Mouse (Mus musculus): ENCODE data around the gene Timeless.
"Not testable (repeated sequence)": the region's sequence is repeated elsewhere in the genome, so short reads cannot be mapped to it uniquely, and the experiment has no call there.

Timeless gene

GRCm38 (mm10) chr10:128214112-128214511 is 17.8 kb upstream of the Timeless start:
- not testable (repeated sequence) for DNase-seq

GRCm38 (mm10) chr10:128214981-128215380 is 16.9 kb upstream of the Timeless start:
- no peak for DNase-seq

GRCm38 (mm10) chr10:128218387-128219117 is 13.3 kb upstream of the Timeless start:
- DNase-seq = no peak

- DNase-seq = no peak
Measured at GRCm38 (mm10) chr10:128221533-128222286, 10.2 kb upstream of the Timeless start.

GRCm38 (mm10) chr10:128225064-128225463 is 6.8 kb upstream of the Timeless start:
- no peak for DNase-seq

DNA sequence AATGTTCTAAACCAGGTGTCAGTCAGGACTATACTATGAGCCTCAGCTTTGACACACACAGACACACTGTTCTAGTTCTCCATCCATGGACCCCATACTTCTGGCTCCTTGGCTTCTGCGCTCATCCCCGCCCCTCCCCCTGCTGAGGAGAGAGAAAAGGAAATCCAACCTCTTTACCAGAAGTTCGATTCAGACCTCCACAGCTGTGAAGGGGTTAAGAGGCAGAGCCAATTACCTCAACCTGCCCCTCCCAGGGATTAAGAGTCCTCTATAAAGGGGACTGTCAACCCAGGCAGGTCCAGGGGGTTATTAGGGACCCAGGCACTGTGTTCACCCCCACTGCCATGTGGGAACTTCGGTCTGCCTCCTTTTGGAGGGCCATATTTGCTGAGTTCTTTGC is 6.3 kb upstream of the Timeless start, which contains the start of gene Mip:
Mip (plus strand) TSS at position 301 of the 400 bp plus-strand sequence.
- no peak for DNase-seq

GRCm38 (mm10) chr10:128227592-128227991 is 4.3 kb upstream of the Timeless start:
- no peak for DNase-seq

DNA sequence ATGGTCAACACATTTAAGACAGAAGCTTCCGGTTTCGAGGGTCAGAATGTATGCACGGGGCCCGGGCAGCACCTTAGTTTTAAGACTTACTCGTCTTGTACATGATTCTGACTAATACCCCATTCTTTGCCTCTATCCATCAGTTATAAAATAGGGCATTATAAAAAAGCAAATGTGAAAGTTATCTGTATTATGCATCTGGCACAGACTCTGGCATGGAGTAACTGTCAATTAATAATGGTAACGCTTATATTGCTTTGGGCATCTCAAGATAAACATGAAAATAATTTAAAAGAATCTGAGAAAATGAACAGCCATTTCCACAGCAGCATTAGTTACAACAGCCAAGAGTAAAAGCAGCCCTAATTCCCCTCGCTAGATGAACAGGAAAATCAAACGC is 3.9 kb upstream of the Timeless start:
- DNase-seq = no peak

GRCm38 (mm10) chr10:128230582-128230981 is 1.3 kb upstream of the Timeless start:
- DNase-seq = no peak

- DNase-seq = no peak
Measured at GRCm38 (mm10) chr10:128231146-128231545, 719 bp upstream of the Timeless start.

GRCm38 (mm10) chr10:128232420-128232985 is 638 bp downstream of the Timeless start:
- peak; percentile 29 for DNase-seq

DNA sequence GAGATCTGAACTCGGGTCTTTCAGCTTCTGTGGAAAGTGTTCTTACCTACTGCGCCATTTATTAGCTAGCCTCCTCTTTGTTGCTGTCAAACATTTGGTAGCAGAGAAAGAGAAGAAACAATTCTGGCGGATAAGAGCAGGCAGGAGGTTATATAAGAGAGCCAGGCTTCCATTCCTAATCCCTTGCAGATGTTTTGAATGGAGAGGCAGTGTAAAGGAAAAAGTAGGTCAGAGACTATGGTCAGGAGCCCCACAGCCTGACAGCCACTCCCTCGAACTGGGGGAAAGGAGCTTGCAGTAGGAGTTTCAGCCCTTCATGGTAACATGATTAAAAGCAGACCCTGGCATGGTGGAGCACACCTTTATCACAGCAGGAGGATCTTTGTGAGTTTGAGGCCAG is 4.5 kb downstream of the Timeless start:
- no peak for DNase-seq

- DNase-seq = no peak
Measured at GRCm38 (mm10) chr10:128237807-128238480, 6.1 kb downstream of the Timeless start.

GRCm38 (mm10) chr10:128239140-128239539 is 7.3 kb downstream of the Timeless start:
- no peak for DNase-seq

DNA sequence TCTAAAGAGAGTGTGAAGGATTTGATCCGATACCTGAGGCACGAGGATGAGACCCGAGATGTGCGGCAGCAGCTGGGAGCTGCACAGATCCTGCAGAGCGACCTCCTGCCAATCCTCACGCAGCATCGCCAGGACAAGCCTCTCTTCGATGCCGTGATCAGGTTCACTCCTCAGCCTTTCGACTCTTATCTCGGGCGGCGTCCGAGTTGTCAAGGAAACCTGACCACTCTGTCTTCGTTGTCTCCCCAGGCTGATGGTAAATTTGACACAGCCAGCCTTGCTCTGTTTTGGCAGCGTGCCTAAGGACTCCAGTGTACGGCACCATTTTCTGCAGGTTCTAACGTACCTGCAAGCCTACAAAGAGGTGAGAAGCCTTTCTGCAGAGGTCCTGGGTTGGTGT is 8.3 kb downstream of the Timeless start:
- DNase-seq = no peak

- no peak for DNase-seq
Measured at GRCm38 (mm10) chr10:128243252-128243651, 11.4 kb downstream of the Timeless start.

DNA sequence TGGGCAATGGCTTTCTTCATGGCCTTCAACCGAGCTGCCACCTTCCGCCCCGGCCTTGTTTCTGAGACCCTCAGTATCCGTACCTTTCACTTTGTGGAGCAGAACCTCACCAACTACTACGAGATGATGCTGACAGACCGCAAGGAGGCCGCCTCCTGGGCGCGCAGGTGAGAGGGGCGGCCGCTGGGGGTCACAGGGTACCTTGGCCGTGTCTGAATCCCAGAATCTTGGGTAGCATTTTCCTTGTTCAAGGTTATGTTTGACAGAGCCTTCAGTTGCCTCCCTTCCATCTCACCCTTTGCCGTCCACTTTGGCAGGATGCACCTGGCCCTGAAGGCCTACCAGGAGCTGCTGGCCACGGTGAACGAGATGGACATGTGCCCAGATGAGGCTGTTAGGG is 12.3 kb downstream of the Timeless start:
- no peak for DNase-seq

- no peak for DNase-seq
Measured at GRCm38 (mm10) chr10:128247020-128247732, 15.3 kb downstream of the Timeless start.

DNA sequence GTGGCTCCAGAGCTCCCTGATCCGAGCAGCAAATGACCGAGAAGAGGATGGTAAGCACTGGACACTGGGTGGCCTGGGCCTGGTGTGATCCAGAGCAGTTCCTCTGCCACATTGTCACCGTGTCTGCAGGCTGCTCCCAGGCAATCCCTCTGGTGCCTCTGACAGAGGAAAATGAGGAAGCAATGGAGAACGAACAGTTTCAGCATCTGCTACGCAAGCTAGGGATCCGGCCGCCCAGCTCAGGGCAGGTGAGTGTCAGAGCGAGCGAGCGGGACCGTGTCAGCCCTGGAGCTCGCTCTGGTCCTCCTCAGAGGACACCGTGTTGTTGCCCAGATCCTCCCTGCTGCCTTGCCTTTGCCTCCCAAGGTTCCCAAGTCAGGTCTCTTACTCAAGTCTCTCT is 18.7 kb downstream of the Timeless start:
- no peak for DNase-seq

- no peak for DNase-seq
Measured at GRCm38 (mm10) chr10:128253677-128254255, 21.9 kb downstream of the Timeless start, which contains the start of gene Apon. Gene Apon, plus strand, starts transcription at chr10:128254096.

DNA sequence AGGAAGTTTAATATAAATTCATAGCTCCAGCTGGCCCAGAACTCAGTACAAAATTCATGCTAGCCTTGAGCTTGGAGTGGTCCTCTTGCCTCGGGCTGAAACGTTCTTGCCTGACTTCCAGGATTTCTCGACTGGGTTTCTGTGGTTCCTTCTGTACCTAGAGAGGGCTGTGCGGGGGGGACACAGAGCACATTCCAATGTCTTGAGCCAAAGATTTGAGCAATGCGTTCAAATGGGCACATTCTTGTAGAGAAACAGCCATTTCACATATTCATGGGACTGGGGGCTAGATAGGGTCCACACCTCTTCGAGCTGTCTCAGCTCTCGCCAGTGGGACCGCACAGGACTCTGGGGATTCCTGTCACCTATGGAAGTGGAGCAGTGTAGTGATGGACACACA is 24.1 kb downstream of the Timeless start:
- DNase-seq = no peak

DNA sequence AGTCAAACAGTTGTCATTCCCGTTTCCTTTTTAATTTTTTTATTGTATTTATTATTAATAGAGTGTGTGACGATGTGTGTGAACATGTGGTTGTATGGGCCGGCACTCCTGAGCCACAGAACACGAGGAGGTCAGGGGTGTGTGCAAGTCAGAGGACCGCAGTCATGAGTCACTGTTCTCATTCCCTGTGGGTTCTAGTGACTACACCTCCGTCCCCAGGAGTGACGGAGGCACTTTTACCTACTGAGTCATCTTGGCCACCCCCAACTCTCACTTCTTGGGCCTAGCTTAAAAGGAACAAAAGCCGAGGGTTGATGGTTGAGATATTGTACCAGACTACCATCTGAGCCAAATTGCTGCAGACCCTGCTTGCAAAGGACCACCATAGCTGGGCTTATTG is 24.5 kb downstream of the Timeless start:
- no peak for DNase-seq

Measured in right cerebral cortex, postnatal 14 days (tissue).